Mouse (Mus musculus) gastrocnemius, adult 2 months (tissue): ENCODE results near the gene Rad51b. TPM values are rescaled to one million over a fixed set of nuclear protein-coding genes. Genes with fewer than 3 reads are reported as not detected.

Source experiments
- DNase-seq: peaks from one replicate; pipeline ENCODE4 v3.0.0; 2022
- H3K27ac ChIP-seq: fragments of 200-600 bp; 2 replicates; pipeline ENCODE4 v1.8.1; 2022; ENCODE audit warnings: mild to moderate bottlenecking
- H3K4me3 ChIP-seq: fragments of 200-600 bp; 2 replicates; pipeline ENCODE4 v1.8.1; 2022; ENCODE audit warnings: mild to moderate bottlenecking, moderate library complexity
- CTCF ChIP-seq: fragments of 200-600 bp; IDR thresholded peaks from 2 replicates; pipeline ENCODE4 v1.8.1; 2022; ENCODE audit warnings: antibody characterized with exemption, mild to moderate bottlenecking, moderate library complexity
- intact Hi-C: fragments of 180-260 bp; cut with DNase I; formaldehyde crosslinking; loops from one replicate; pipeline ENCODE4 v1.15.1; 2025
- total RNA-seq, 2 experiments: library from RNA; stranded (reverse); gene quantifications; 2 replicates each; pipeline ENCODE4 v1.2.3; 2021

The Rad51b gene
- total RNA-seq, 2 experiments from 2014 or later, result 0.11 TPM; not detected in 1

DNA sequence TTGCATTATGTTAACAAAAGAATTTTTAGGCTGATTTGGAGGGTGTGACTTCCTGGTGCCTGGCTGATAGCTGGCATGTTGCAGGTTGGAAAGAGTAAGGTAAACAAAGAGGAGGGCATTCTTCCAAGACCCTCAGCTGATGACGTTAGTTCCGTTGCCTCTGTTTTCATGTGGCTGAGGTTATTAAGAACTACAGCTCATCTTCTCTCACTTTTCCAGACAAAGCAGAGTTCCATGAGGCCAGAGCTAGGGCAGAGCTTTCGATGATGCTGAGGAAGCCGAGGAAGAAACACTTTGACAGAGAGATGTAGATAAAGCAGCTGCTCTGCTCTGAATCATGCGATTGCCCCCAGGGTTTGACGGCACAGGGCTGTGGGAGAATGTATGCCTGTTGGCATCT, 250.5 kb downstream of the Rad51b start:
- TF ChIP-seq CTCF, result no peak
- no peak for DNase-seq
- intact Hi-C loops, result loop anchor here (5.0 kb wide), 1 partner anchor 45 kb away; no protein-coding TSS in a partner anchor
- peak overlapping the region; percentile 35; the same call in 1 of the 2 replicates for H3K27ac ChIP-seq
- no peak overlapping the region for H3K4me3 ChIP-seq

DNA sequence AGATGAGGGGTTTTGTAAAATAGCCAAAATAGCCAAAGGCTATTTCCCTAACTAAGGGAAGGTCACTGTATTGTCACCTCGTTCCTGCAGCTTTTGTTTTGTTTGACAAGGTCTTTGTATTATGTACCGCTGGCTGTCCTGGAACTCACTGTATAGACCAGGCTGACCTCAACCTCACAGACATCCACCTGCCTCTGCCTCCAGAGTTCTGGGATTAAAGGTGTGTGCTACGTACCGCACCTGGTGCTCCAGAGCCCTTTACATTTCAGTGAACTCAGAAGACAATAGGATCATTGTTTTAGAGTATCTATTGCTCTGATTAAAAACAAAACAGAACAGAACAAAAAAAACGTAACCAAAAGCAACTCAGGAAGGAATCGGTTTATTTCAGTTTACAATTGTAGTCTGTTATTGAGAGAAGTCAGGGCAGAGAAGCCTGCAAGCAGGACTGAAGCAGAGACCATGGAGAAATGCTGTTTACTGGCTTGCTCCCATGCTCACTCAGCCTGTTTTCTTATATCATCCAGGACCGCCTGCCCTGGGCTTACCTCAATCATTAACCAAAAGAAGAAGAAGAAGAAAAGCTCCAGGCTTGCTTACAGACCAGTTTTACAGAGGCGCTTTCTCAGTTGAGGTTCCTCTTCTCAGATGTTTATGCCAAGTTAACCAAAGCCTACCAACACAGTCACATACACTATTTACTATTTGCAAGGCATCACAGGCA, 251.7 kb downstream of the Rad51b start:
- no peak for DNase-seq
- Histone ChIP-seq H3K4me3 (no peak overlapping the region), H3K27ac (no peak overlapping the region)
- intact Hi-C loops, result loop anchor here (5.0 kb wide), 1 partner anchor 44 kb away; no protein-coding TSS in a partner anchor
- TF ChIP-seq CTCF, result no peak

DNA sequence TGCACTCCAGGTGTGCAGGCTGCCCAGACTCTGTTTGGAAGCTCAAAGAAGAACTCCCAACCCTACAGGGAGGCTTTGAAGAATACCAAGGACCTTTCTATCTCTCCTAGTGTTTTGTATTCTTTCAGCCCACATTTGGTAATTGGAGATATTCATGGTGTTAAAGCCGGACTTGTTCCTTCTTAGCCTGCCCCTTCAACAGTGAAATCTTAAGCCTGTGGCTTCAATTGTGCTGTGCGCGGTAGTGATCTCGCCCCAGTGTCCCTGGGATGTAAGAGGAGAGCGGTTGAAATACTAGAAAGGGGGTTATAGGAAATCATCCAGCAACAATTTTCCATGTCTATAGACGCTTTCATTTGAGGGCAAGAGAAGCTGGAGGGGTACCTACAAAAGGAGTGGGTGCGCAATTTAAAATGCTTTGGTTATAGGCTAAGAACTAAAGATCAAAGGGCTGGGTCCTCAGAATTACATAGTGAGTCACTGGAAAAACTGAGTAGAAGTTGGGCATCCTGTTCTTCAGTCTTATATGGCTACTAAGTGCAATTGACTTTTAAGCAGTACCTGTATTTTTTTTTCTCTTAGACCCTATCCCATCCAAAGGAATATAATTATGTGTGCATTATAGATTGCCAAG, 253.1 kb downstream of the Rad51b start:
- no peak overlapping the region for H3K27ac ChIP-seq
- no peak for TF ChIP-seq CTCF
- intact Hi-C loops, result no loop called here
- H3K4me3 ChIP-seq, result no peak overlapping the region
- DNase-seq, result no peak

DNA sequence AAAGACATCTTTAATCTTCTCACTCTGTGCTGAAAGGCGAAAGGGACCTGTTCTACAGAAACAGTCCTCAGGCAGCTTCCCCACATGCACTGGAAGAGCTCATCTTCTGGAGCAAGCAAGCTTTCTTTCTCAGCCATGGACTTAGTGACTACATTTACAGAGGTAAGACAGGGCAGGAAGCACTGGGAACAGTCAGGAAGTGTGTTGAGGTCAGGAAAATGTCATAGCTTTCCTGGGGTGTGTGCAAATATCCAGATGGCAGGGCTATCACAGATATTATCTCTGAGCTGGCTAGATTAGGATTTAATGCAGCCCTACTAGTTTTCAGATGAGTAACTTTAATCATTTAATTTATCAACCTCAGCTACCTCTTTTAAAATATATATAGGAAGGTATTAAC, 254.2 kb downstream of the Rad51b start:
- H3K27ac ChIP-seq, result no peak overlapping the region
- intact Hi-C loops, result no loop called here

DNA sequence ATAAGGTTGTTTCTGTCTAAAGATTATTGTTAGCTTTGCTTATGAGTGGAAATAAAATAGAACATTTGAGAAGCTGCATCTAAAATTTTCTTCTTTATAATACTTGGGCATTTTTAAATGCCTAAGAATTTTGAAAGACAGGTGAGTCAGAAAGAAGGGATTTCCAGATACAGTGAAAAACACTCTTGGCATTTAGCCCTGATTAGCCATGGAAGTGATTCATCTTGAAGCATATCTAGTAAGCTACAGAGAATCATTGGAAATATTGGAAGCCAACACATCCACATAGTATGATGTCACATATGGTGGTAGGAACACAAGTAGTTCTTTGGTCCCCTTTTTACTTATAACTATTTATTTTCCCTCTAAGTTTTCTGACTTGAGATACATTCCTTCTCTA, 256.0 kb downstream of the Rad51b start:
- TF ChIP-seq CTCF, result no peak
- no peak overlapping the region for H3K4me3 ChIP-seq
- intact Hi-C loops, result no loop called here

More for the DNA sequence above, 254.2 kb downstream of the Rad51b start:
- no peak for TF ChIP-seq CTCF
- DNase-seq, result no peak
- no peak overlapping the region for H3K4me3 ChIP-seq

DNA sequence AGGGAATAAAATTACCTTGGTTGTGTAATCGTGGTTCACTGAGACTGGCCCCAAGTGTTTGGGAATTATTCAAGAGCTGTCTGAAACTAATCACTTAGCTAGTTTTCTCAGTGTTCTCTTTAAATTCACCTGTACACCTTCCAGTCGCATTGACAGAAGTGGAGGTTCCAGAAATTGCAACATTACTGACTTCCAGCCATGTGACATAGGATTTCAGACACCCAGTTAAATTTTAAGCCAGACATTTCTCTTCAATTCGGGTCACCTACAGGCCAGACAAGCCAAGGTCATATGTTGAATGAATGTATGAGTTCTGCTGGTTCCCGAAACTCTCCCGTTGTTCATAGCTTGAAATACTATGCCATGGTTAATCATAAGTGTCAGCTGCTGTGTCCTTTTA, 260.8 kb downstream of the Rad51b start:
- Histone ChIP-seq H3K4me3 (no peak overlapping the region), H3K27ac (peak overlapping the region; percentile 57)
- no peak for DNase-seq
- intact Hi-C loops, result no loop called here
- TF ChIP-seq CTCF, result no peak

More for the DNA sequence above, 256.0 kb downstream of the Rad51b start:
- DNase-seq, result no peak
- no peak overlapping the region for H3K27ac ChIP-seq

DNA sequence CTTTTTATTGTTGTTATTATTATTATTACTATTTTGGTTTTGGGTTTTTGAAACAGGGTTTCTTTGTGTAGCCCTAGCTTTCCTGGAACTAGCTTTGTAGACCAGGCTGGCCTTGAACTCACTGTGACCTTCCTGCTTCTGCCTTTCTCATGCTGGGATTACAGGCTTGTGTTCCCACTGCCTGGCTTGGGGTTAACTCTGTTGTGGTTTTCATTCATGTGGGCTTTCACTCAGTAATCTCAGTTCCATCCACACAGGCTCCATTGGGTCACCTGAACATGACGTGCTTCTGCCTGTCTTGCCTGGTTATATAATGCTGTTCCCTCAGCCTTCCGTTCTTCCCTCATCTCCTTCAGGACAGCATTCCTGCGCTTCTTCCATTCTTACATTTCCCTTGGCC, 261.6 kb downstream of the Rad51b start:
- no peak for TF ChIP-seq CTCF
- no peak overlapping the region for H3K27ac ChIP-seq
- intact Hi-C loops, result no loop called here
- no peak for DNase-seq
- no peak overlapping the region for H3K4me3 ChIP-seq

DNA sequence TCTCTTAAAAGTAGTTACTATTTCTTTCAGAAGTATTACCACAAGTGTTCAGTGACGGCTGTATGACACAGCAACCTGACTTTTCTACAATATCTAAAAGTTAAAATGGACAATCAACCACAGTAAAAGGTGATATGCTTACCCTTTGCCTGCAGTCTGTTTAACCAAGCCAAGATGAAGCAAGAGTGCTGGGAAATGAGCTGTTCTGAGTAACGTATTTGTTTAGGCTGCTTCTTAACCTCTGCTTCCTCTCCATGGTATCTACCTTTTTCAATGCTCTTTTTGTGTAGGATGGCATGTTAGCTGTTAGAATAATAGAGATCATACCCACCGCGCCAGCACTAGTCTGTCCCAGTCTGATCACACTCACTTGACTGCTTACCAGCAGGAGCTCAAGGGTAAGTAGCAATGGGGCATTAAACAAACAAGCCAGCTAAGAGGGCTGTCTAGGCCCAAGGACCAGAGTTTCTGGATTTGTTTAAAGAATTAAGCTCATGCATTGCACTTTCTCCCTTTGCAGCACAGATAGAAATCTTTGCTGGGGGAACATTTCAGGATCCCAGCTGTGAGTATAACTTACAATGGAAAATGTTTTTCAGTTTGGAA, 262.4 kb downstream of the Rad51b start:
- Histone ChIP-seq H3K4me3 (no peak overlapping the region), H3K27ac (no peak overlapping the region)
- intact Hi-C loops, result no loop called here
- DNase-seq, result no peak
- TF ChIP-seq CTCF, result no peak

DNA sequence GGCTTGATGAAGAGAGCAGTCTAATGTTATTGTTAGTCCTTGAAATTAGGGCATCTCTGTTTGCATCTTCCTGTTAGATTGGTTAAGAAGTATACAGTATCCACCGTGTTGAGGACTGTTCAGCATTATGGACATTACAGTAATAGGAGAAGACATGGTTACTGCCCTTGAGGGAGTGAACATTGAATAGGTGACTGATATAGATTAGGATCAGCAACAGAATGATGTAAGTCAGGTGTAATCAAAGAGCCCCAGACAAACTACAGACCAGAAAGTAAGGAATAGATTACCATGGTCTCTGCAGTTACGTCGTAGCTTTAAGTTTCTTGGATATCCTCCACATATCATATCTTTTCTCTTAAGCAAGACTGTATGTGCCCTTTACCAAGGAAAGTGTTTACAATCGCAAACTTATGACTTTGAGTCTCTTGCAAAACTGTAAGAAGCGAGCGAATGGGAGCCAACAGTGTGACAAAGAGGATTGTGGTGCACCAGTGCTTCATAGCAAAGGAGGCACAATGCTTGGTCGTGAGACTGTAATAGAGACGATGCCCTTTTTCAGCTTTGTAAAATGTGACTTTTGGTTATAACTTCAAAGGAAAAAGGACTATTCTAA, 263.1 kb downstream of the Rad51b start:
- DNase-seq, result no peak
- TF ChIP-seq CTCF, result no peak
- intact Hi-C loops, result no loop called here
- Histone ChIP-seq H3K27ac (no peak overlapping the region), H3K4me3 (no peak overlapping the region)

DNA sequence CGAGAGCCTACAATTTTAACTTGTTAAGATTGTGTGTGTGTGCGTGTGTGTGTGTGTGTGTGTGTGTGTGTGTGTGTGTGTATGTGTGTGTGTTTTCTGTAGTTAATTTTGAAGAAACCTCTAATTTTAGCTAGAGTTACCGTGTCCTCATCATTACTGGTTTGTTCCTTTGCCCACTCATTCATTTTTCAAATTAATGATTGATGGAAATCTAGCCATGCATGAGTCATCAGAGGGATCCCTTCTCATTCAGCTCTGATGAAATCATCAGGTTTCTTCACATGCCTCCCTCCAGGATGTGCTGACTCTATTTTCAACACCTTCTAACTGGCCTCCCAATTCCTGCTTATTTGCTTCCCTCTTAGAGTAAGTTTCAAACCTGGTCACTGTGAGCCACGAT, 263.8 kb downstream of the Rad51b start:
- Histone ChIP-seq H3K4me3 (no peak overlapping the region), H3K27ac (no peak overlapping the region)
- no peak for TF ChIP-seq CTCF
- intact Hi-C loops, result no loop called here
- no peak for DNase-seq

DNA sequence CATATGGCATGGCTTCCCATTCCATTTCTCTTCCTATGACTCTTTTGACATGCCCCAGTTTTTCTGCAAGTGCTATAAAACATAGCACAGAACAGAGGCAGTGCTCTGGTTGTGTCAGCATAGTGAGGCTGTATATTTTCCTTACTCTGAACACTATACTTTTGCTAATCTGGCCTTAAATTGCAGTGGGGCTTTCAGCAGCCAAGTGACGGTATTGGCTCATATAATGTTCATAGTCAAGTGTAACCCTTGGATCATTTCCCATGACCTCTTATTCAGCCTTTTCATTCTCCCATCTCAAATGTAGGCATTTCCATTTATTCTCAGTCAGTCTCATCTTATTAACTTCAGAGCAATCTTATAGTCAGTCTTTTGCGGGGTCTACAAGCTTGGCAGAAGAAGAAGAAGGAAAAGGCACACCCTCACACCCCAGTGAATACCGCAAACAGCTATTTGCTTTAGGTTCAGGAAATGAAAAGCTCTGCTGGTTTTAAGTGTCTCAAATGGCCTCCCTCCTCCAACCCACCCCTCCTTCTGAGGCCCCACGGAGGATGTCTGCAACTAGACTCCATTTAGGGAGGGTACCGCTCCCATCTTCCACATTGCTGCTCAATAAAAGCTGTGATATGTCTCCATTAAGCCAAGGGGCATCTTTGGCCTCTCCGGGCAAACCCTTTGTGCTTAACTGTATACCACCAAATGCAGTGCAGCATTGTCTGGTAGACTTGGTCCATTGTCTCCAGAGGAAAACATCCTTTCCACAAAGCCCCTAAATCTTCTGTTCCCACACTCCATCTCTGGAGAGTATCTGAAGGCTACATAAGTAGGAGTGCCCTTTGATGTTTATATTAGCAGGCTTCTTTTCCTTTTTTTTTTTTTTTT, 277.3 kb downstream of the Rad51b start:
- no peak overlapping the region for H3K4me3 ChIP-seq
- intact Hi-C loops, result no loop called here
- no peak overlapping the region for H3K27ac ChIP-seq
- DNase-seq, result no peak
- no peak for TF ChIP-seq CTCF

DNA sequence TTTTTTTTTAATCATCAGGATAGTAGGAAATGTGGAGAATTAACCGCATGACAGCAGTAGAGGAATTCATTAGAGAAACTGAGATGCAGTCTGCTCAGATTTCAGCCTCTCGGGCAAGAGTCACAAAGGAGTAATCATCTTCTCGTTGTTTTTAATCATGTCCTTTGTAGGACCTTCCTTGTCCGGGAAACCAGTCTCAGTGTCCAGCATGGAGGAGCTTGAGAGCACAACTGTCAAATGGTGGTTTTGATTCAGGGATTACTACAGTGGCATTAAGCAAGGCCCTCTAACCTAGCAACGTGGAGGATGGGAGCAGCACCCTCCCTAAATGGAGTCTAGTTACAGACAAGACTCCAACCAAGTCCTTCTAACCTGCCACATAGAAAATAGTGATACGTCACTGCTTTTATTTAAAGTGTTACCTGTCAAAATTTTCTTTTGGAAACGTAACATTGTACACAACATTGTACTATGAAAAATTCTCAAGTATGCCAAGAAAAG, 278.0 kb downstream of the Rad51b start:
- H3K27ac ChIP-seq, result no peak overlapping the region
- intact Hi-C loops, result no loop called here
- H3K4me3 ChIP-seq, result no peak overlapping the region
- DNase-seq, result no peak
- TF ChIP-seq CTCF, result no peak
